Mouse (Mus musculus) limb, embryonic 10.5 days (tissue): ENCODE data around the gene A130010J15Rik. TPM values are rescaled to one million over a fixed set of nuclear protein-coding genes. Genes with fewer than 3 reads are reported as not detected.
A peak's percentile ranks its signal among the peaks of the same experiment; 100 is the strongest.

Source experiments
- DNase-seq: peaks from one replicate; pipeline ENCODE4 v3.0.0-alpha.2; 2017; ENCODE audit warnings: low spot score
- H3K27ac ChIP-seq: fragments of 300-500 bp; sonication (generic); 2 replicates; pipeline ENCODE4 v1.5.1; 2016; ENCODE audit warnings: mild to moderate bottlenecking
- H3K27me3 ChIP-seq: fragments of 300-500 bp; sonication (generic); 2 replicates; pipeline ENCODE4 v1.6.1; 2016; ENCODE audit warnings: low read depth, mild to moderate bottlenecking; ENCODE audit not compliant: poor library complexity, severe bottlenecking
- H3K36me3 ChIP-seq: fragments of 300-500 bp; sonication (generic); 2 replicates; pipeline ENCODE4 v1.6.1; 2016; ENCODE audit warnings: mild to moderate bottlenecking, moderate library complexity
- H3K4me1 ChIP-seq: fragments of 300-500 bp; sonication (generic); 2 replicates; pipeline ENCODE4 v1.6.1; 2016
- H3K4me3 ChIP-seq: fragments of 300-500 bp; sonication (generic); 2 replicates; pipeline ENCODE4 v1.5.1; 2016; ENCODE audit warnings: mild to moderate bottlenecking, moderate library complexity
- H3K9me3 ChIP-seq: fragments of 300-500 bp; sonication (generic); replicated peaks from 2 replicates; pipeline ENCODE4 v1.6.1; 2016; ENCODE audit warnings: mild to moderate bottlenecking
- WGBS: fragments of 180-500 bp; shearing (Covaris S2); methylation state at CpG from one replicate; pipeline ENCODE4 v1.1.7; 2016; 5-methylcytosine and 5-hydroxymethylcytosine counted together
- polyA plus RNA-seq: library from polyadenylated mRNA; unstranded; fragments of >200 nt; fragmentation: Nextera tagmentation; extraction: Ambion mirVana; gene quantifications from 2 replicates; pipeline ENCODE4 v1.2.1, GENCODE M21; 2016

A130010J15Rik gene
- polyA plus RNA-seq, 1 experiment from 2014 or later: 18.4 TPM

GRCm38 (mm10) chr1:193159613-193160012 lies 8.2 kb upstream of the A130010J15Rik start:
- no peak overlapping the region for H3K27ac ChIP-seq
- no peaks in the 10 kb centered on the region for H3K9me3 ChIP-seq
- no peak for DNase-seq
- no peak overlapping the region for H3K4me3 ChIP-seq
- 45% methylated on average over 1 of the region's 1 CpGs for WGBS
- H3K36me3 ChIP-seq: no peaks in the 10 kb centered on the region
- H3K27me3 ChIP-seq: peaks cover 14% of the 10 kb centered on the region
- H3K4me1 ChIP-seq: peaks cover 8% of the 10 kb centered on the region

- Histone ChIP-seq H3K4me1 (peaks cover 8% of the 10 kb centered on the region), H3K27me3 (peaks cover 5% of the 10 kb centered on the region; the same call in 1 of the 2 replicates), H3K36me3 (no peaks in the 10 kb centered on the region), H3K4me3 (peak overlapping the region; percentile 46), H3K27ac (peak overlapping the region; percentile 39; the same call in 1 of the 2 replicates), H3K9me3 (no peaks in the 10 kb centered on the region)
- DNase-seq: peak; percentile 69
- 17% methylated on average over 18 of the region's 18 CpGs for WGBS
Observed at GRCm38 (mm10) chr1:193160317-193161032, 7.4 kb upstream of the A130010J15Rik start.

GRCm38 (mm10) chr1:193169228-193169627 lies 1.4 kb downstream of the A130010J15Rik start:
- Histone ChIP-seq H3K4me1 (peaks cover 17% of the 10 kb centered on the region), H3K4me3 (no peak overlapping the region), H3K27me3 (no peaks in the 10 kb centered on the region), H3K36me3 (no peaks in the 10 kb centered on the region), H3K27ac (no peak overlapping the region), H3K9me3 (no peaks in the 10 kb centered on the region)
- 87% methylated on average over 7 of the region's 7 CpGs for WGBS
- DNase-seq: no peak

- DNase-seq: no peak
- Histone ChIP-seq H3K27ac (no peak overlapping the region), H3K9me3 (no peaks in the 10 kb centered on the region), H3K27me3 (no peaks in the 10 kb centered on the region), H3K36me3 (no peaks in the 10 kb centered on the region), H3K4me3 (no peak overlapping the region), H3K4me1 (peaks cover 23% of the 10 kb centered on the region)
- WGBS: 90% methylated on average over 2 of the region's 2 CpGs
Observed at GRCm38 (mm10) chr1:193169856-193170255, 2.0 kb downstream of the A130010J15Rik start.

- 1% methylated on average over 48 of the region's 48 CpGs for WGBS
- Histone ChIP-seq H3K27me3 (no peaks in the 10 kb centered on the region), H3K9me3 (no peaks in the 10 kb centered on the region), H3K4me1 (peaks cover 23% of the 10 kb centered on the region), H3K27ac (peak overlapping the region; percentile 91), H3K4me3 (peak overlapping the region; percentile 74), H3K36me3 (no peaks in the 10 kb centered on the region)
- DNase-seq: peak; percentile 97
Observed at GRCm38 (mm10) chr1:193172991-193173809, 5.4 kb downstream of the A130010J15Rik start.

GRCm38 (mm10) chr1:193173810-193174129 lies 5.9 kb downstream of the A130010J15Rik start:
- no peaks in the 10 kb centered on the region for H3K36me3 ChIP-seq
- no peaks in the 10 kb centered on the region for H3K9me3 ChIP-seq
- H3K27ac ChIP-seq: peak overlapping the region; percentile 91
- H3K4me3 ChIP-seq: peak overlapping the region; percentile 74
- H3K4me1 ChIP-seq: peaks cover 23% of the 10 kb centered on the region
- WGBS: 20% methylated on average over 9 of the region's 9 CpGs
- H3K27me3 ChIP-seq: no peaks in the 10 kb centered on the region
- DNase-seq: no peak

- peaks cover 23% of the 10 kb centered on the region for H3K4me1 ChIP-seq
- H3K27me3 ChIP-seq: no peaks in the 10 kb centered on the region
- no peaks in the 10 kb centered on the region for H3K36me3 ChIP-seq
- WGBS: 90% methylated on average over 13 of the region's 13 CpGs
- H3K9me3 ChIP-seq: no peaks in the 10 kb centered on the region
- DNase-seq: no peak
- H3K27ac ChIP-seq: peak overlapping the region; percentile 91
- peak overlapping the region; percentile 74 for H3K4me3 ChIP-seq
Observed at GRCm38 (mm10) chr1:193174143-193174733, 6.4 kb downstream of the A130010J15Rik start.

- Histone ChIP-seq H3K27me3 (no peaks in the 10 kb centered on the region), H3K27ac (no peak overlapping the region), H3K4me3 (no peak overlapping the region), H3K36me3 (no peaks in the 10 kb centered on the region), H3K4me1 (no peaks in the 10 kb centered on the region), H3K9me3 (no peaks in the 10 kb centered on the region)
- 84% methylated on average over 3 of the region's 3 CpGs for WGBS
- DNase-seq: no peak
Observed at GRCm38 (mm10) chr1:193181104-193181503, 13.3 kb downstream of the A130010J15Rik start.

- Histone ChIP-seq H3K27ac (peak overlapping the region; percentile 76), H3K4me1 (peaks cover 23% of the 10 kb centered on the region), H3K4me3 (no peak overlapping the region), H3K9me3 (no peaks in the 10 kb centered on the region), H3K36me3 (no peaks in the 10 kb centered on the region), H3K27me3 (no peaks in the 10 kb centered on the region)
- DNase-seq: no peak
- WGBS: 83% methylated on average over 6 of the region's 6 CpGs
Observed at GRCm38 (mm10) chr1:193188257-193188656, 20.4 kb downstream of the A130010J15Rik start.

GRCm38 (mm10) chr1:193189151-193189621 lies 21.3 kb downstream of the A130010J15Rik start:
- no peaks in the 10 kb centered on the region for H3K9me3 ChIP-seq
- H3K4me1 ChIP-seq: peaks cover 23% of the 10 kb centered on the region
- H3K27ac ChIP-seq: peak overlapping the region; percentile 76
- peak; percentile 57 for DNase-seq
- H3K36me3 ChIP-seq: no peaks in the 10 kb centered on the region
- no peaks in the 10 kb centered on the region for H3K27me3 ChIP-seq
- H3K4me3 ChIP-seq: no peak overlapping the region
- 30% methylated on average over 9 of the region's 9 CpGs for whole genome bisulfite sequencing

GRCm38 (mm10) chr1:193189771-193190170 lies 21.9 kb downstream of the A130010J15Rik start:
- Histone ChIP-seq H3K27me3 (no peaks in the 10 kb centered on the region), H3K4me3 (no peak overlapping the region), H3K4me1 (peaks cover 23% of the 10 kb centered on the region), H3K27ac (peak overlapping the region; percentile 53; the same call in 1 of the 2 replicates), H3K36me3 (no peaks in the 10 kb centered on the region), H3K9me3 (no peaks in the 10 kb centered on the region)
- 62% methylated on average over 3 of the region's 3 CpGs for WGBS
- DNase-seq: no peak

- Histone ChIP-seq H3K27me3 (no peaks in the 10 kb centered on the region), H3K4me1 (peaks cover 23% of the 10 kb centered on the region), H3K36me3 (no peaks in the 10 kb centered on the region), H3K4me3 (no peak overlapping the region), H3K9me3 (no peaks in the 10 kb centered on the region), H3K27ac (no peak overlapping the region)
- no peak for DNase-seq
- 88% methylated on average over 7 of the region's 7 CpGs for WGBS
Observed at GRCm38 (mm10) chr1:193191675-193192283, 23.9 kb downstream of the A130010J15Rik start.
